ENCODE assay signal across 8 mouse cellular contexts in the genomic region with DNA sequence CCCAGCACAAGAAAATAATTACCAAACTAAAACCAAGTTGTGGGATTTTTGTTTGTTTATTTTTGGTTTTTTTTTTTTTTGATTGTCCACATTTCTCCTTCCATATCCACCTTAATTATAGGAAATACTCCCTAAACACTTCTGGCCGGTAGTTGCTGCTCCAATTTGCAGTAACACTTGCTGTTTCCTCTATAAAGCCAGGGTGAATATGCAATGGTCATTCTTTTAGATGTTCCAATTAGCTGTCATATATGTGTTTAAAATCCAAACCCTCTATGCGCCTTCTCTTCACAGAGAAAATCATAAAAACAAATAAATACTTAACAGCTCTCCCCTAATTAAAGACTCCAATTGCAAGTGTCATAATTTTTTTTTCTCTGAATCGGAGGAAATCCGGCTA. TPM values are rescaled to one million over a fixed set of nuclear protein-coding genes. Genes with fewer than 3 reads are reported as not detected.
DNase-seq lines count a peak whose midpoint lies in the region; ATAC-seq and TF ChIP-seq lines count a peak whose summit lies in the region.

No protein-coding gene starts in this region.

- peaks cover 7% of the 10 kb centered on the region; the same call in 1 of the 2 replicates for H3K27me3 ChIP-seq in liver, adult 2 months (ENCODE audit: control insufficient read depth, insufficient read depth, low read length)
- H3K27me3 ChIP-seq in embryonic facial prominence, embryonic 15.5 days: peaks cover 23% of the 10 kb centered on the region
- H3K27me3 ChIP-seq in intestine, postnatal 0 days (replicated peaks; ENCODE audit: control insufficient read depth, insufficient read depth, low read length): peaks cover 26% of the 10 kb centered on the region
- peaks cover 17% of the 10 kb centered on the region; the same call in 1 of the 2 replicates for H3K27me3 ChIP-seq in neural tube, embryonic 13.5 days

- no peaks in the 10 kb centered on the region for H3K9me3 ChIP-seq in embryonic facial prominence, embryonic 15.5 days (replicated peaks)
- no peaks in the 10 kb centered on the region for H3K9me3 ChIP-seq in intestine, postnatal 0 days (ENCODE audit: control insufficient read depth)
- H3K9me3 ChIP-seq in neural tube, embryonic 13.5 days: no peaks in the 10 kb centered on the region

- DNase-seq in liver, adult 2 months (ENCODE audit: extremely low read depth, low read depth, low spot score): peak; percentile 7
- no peak for DNase-seq in liver
- DNase-seq in right cerebral cortex, postnatal 25 days: no peak
- DNase-seq in lung, postnatal 4 days: no peak

- peaks cover 2% of the 10 kb centered on the region; the same call in 1 of the 2 replicates for H3K4me1 ChIP-seq in liver, adult 2 months (ENCODE audit: control insufficient read depth, insufficient read depth, low read length)
- peaks cover 9% of the 10 kb centered on the region for H3K4me1 ChIP-seq in embryonic facial prominence, embryonic 15.5 days
- 0 out of 2 replicates have a peak, but pooled peaks cover 5% of the 10 kb centered on the region for H3K4me1 ChIP-seq in intestine, postnatal 0 days (replicated peaks; ENCODE audit: control insufficient read depth, insufficient read depth, low read length)
- peaks cover 34% of the 10 kb centered on the region for H3K4me1 ChIP-seq in neural tube, embryonic 13.5 days (replicated peaks)

- H3K79me2 ChIP-seq in liver, adult 2 months (ENCODE audit: control insufficient read depth, insufficient read depth, low read length): no peaks in the 10 kb centered on the region

- H3K36me3 ChIP-seq in liver, adult 2 months (ENCODE audit: control insufficient read depth, insufficient read depth, low read length): no peaks in the 10 kb centered on the region
- no peaks in the 10 kb centered on the region for H3K36me3 ChIP-seq in embryonic facial prominence, embryonic 15.5 days
- H3K36me3 ChIP-seq in intestine, postnatal 0 days (ENCODE audit: control insufficient read depth, insufficient read depth): no peaks in the 10 kb centered on the region
- H3K36me3 ChIP-seq in neural tube, embryonic 13.5 days: no peaks in the 10 kb centered on the region

- ATAC-seq in embryonic facial prominence, embryonic 15.5 days (ENCODE audit: insufficient number of reproducible peaks, low FRiP score, low TSS enrichment, low read depth): no peak
- ATAC-seq in intestine, postnatal 0 days: no peak
- no peak for ATAC-seq in neural tube, embryonic 13.5 days (ENCODE audit: low read depth)
- ATAC-seq in frontal cortex, adult (ENCODE audit: low TSS enrichment): no peak

- H3K4me2 ChIP-seq in embryonic facial prominence, embryonic 15.5 days (replicated peaks): peak overlapping the region; percentile 93
- H3K4me2 ChIP-seq in intestine, postnatal 0 days (replicated peaks; ENCODE audit: low read depth): peak overlapping the region; percentile 94
- peak overlapping the region; percentile 98 for H3K4me2 ChIP-seq in neural tube, embryonic 13.5 days

- 11% methylated on average over 4 of the region's 4 CpGs for WGBS in liver, adult 2 months
- 4% methylated on average over 4 of the region's 4 CpGs for WGBS in embryonic facial prominence, embryonic 15.5 days
- WGBS in intestine, postnatal 0 days: 7% methylated on average over 4 of the region's 4 CpGs
- WGBS in neural tube, embryonic 13.5 days: 6% methylated on average over 4 of the region's 4 CpGs

- H3K27ac ChIP-seq in liver, adult 2 months (replicated peaks; ENCODE audit: insufficient read depth, low read depth, low read length): no peak overlapping the region
- no peak overlapping the region for H3K27ac ChIP-seq in embryonic facial prominence, embryonic 15.5 days (replicated peaks)
- no peak overlapping the region for H3K27ac ChIP-seq in intestine, postnatal 0 days (ENCODE audit: low read depth, low read length)
- H3K27ac ChIP-seq in neural tube, embryonic 13.5 days (replicated peaks): peak overlapping the region; percentile 89; the same call in 1 of the 2 replicates

- no peak for TF ChIP-seq POLR2A in liver, adult 2 months (IDR thresholded peaks at IDR 0.05; ENCODE audit: extremely low read depth, insufficient read depth, low read length)

- H3K9ac ChIP-seq in liver, adult 2 months (ENCODE audit: low read depth, low read length): no peak overlapping the region
- H3K9ac ChIP-seq in embryonic facial prominence, embryonic 15.5 days: no peak overlapping the region
- H3K9ac ChIP-seq in intestine, postnatal 0 days (ENCODE audit: low read depth, low read length): no peak overlapping the region
- H3K9ac ChIP-seq in neural tube, embryonic 13.5 days: peak overlapping the region; percentile 84

- no peak for TF ChIP-seq CTCF in liver, adult 2 months (IDR thresholded peaks at IDR 0.05; ENCODE audit: low read depth, low read length)
- TF ChIP-seq CTCF in intestine, postnatal 0 days (IDR thresholded peaks at IDR 0.05; ENCODE audit: low read depth): no peak

- H3K4me3 ChIP-seq in liver, adult 2 months (ENCODE audit: insufficient read depth, low read depth, low read length): no peak overlapping the region
- peak overlapping the region; percentile 57 for H3K4me3 ChIP-seq in embryonic facial prominence, embryonic 15.5 days (replicated peaks)
- H3K4me3 ChIP-seq in intestine, postnatal 0 days (ENCODE audit: low read depth, low read length): peak overlapping the region; percentile 62
- H3K4me3 ChIP-seq in neural tube, embryonic 13.5 days: peak overlapping the region; percentile 70

RNA-seq across cellular contexts. Expression of a gene that starts 0.7 kb away (rescaled TPM):
- total RNA-seq in liver, adult 2 months (2014; rRNA removed): 2.3 and 2.5 TPM in 2 replicates
- polyA plus RNA-seq in liver, adult 2 months (2012; rRNA removed): 0.12 and 0.17 TPM in 2 replicates
- 0.91 and 1.2 TPM in 2 replicates for polyA plus RNA-seq in embryonic facial prominence, embryonic 15.5 days (2015; fragmentation: Nextera tagmentation; extraction: Ambion mirVana)
- polyA plus RNA-seq in intestine, postnatal 0 days (2015; fragmentation: Nextera tagmentation; extraction: Ambion mirVana): 0.46 and 0.48 TPM in 2 replicates
- 4.0 and 4.3 TPM in 2 replicates for polyA plus RNA-seq in neural tube, embryonic 13.5 days (2015; fragmentation: Nextera tagmentation; extraction: Ambion mirVana)
